Mouse (Mus musculus): Measurements from ENCODE around the gene Hdac4.

DNA sequence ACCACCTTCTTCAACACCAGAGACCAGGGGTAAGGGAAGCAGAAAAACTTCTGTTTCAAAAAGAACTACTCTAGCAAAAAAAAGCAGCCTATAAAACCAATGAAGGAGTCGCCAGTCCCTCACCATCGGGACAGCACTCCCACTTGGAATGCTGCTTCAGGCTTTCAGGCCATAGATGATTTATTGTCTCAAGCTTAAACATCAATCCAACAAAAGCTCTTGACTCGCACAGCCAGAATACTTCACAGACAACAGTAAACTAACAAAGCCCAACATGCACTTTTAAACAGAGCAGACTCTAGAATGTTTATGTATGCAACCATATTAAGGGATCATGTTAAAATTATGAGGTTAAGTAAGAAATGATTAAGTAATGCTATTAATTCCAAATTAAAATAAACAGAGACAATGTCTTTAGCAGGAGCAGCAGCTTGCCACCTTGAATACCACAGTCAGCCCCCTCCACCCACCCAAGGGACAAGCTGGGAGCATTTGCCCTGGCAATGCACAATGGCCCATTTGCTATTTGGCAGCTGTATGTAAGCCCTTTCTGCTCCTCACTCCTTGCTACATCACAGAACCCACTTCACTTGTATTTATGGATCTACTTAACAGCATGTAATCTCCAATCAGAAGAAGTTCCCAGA, 21.1 kb downstream of the Hdac4 start:
- no peak for TF ChIP-seq CTCF (IDR thresholded peaks at IDR 0.05)
- no peak for TF ChIP-seq EP300 (IDR thresholded peaks at IDR 0.05)
